Mouse (Mus musculus): ENCODE measurements at regions not wholly inside any gene's neighbourhood (a gene's known extent, or its start where the extent isn't known, plus 50 kb on each side); places are given as distances from the start of the nearest gene placed in this dataset.
"Not testable (repeated sequence)": the region's sequence is repeated elsewhere in the genome, so short reads cannot be mapped to it uniquely, and the experiment has no call there.

- Histone ChIP-seq H3K4me1 (no peaks in the 10 kb centered on the region), H3K9me3 (no peaks in the 10 kb centered on the region), H3K27me3 (ENCODE audit: insufficient read depth, poor library complexity, severe bottlenecking) (no peaks in the 10 kb centered on the region), H3K4me3 (no peak overlapping the region), H3K27ac (no peak overlapping the region), H3K36me3 (no peaks in the 10 kb centered on the region)
- no peak for DNase-seq (ENCODE audit: low spot score)
- 88% methylated on average over 3 of the region's 3 CpGs for WGBS
These were observed 162.5 kb upstream of the Zranb2 start for GRCm38 (mm10) chr3:157371509-157371908.

- no peak for DNase-seq (ENCODE audit: low spot score)
- 69% methylated on average over 1 of the region's 1 CpGs for WGBS
- Histone ChIP-seq H3K27ac (no peak overlapping the region), H3K9me3 (no peaks in the 10 kb centered on the region), H3K36me3 (no peaks in the 10 kb centered on the region), H3K4me1 (no peaks in the 10 kb centered on the region), H3K27me3 (ENCODE audit: insufficient read depth, poor library complexity, severe bottlenecking) (no peaks in the 10 kb centered on the region), H3K4me3 (no peak overlapping the region)
These were observed 160.6 kb upstream of the Zranb2 start for GRCm38 (mm10) chr3:157373333-157373732.

- 72% methylated on average over 1 of the region's 1 CpGs for WGBS
- DNase-seq (ENCODE audit: low spot score) = no peak
- no peaks in the 10 kb centered on the region for H3K4me1 ChIP-seq
- no peaks in the 10 kb centered on the region for H3K36me3 ChIP-seq
- H3K27me3 ChIP-seq (ENCODE audit: insufficient read depth, poor library complexity, severe bottlenecking) = no peaks in the 10 kb centered on the region
- H3K9me3 ChIP-seq = no peaks in the 10 kb centered on the region
- no peak overlapping the region for H3K4me3 ChIP-seq
- H3K27ac ChIP-seq = no peak overlapping the region
These were observed 159.8 kb upstream of the Zranb2 start for GRCm38 (mm10) chr3:157374178-157374577.

GRCm38 (mm10) chr3:157377531-157377930, 156.4 kb upstream of the Zranb2 start:
- no peak for DNase-seq (ENCODE audit: low spot score)
- Histone ChIP-seq H3K9me3 (no peaks in the 10 kb centered on the region), H3K36me3 (no peaks in the 10 kb centered on the region), H3K4me1 (no peaks in the 10 kb centered on the region), H3K27me3 (ENCODE audit: insufficient read depth, poor library complexity, severe bottlenecking) (no peaks in the 10 kb centered on the region), H3K27ac (no peak overlapping the region), H3K4me3 (no peak overlapping the region)
- 86% methylated on average over 8 of the region's 8 CpGs for WGBS

GRCm38 (mm10) chr3:157378127-157378526, 155.8 kb upstream of the Zranb2 start:
- DNase-seq (ENCODE audit: low spot score) = no peak
- H3K9me3 ChIP-seq = no peaks in the 10 kb centered on the region
- no peak overlapping the region for H3K4me3 ChIP-seq
- WGBS = 83% methylated on average over 7 of the region's 7 CpGs
- no peaks in the 10 kb centered on the region for H3K36me3 ChIP-seq
- no peaks in the 10 kb centered on the region for H3K4me1 ChIP-seq
- H3K27ac ChIP-seq = no peak overlapping the region
- H3K27me3 ChIP-seq (ENCODE audit: insufficient read depth, poor library complexity, severe bottlenecking) = no peaks in the 10 kb centered on the region

- H3K4me3 ChIP-seq = no peak overlapping the region
- H3K36me3 ChIP-seq = no peaks in the 10 kb centered on the region
- H3K27ac ChIP-seq = no peak overlapping the region
- no peaks in the 10 kb centered on the region for H3K9me3 ChIP-seq
- WGBS = 69% methylated on average over 1 of the region's 1 CpGs
- no peaks in the 10 kb centered on the region for H3K27me3 ChIP-seq (ENCODE audit: insufficient read depth, poor library complexity, severe bottlenecking)
- H3K4me1 ChIP-seq = no peaks in the 10 kb centered on the region
- no peak for DNase-seq (ENCODE audit: low spot score)
These were observed 142.1 kb upstream of the Zranb2 start for GRCm38 (mm10) chr3:157391835-157392234.

- no peak for DNase-seq (ENCODE audit: low spot score)
These were observed 140.1 kb upstream of the Zranb2 start for GRCm38 (mm10) chr3:157393903-157394302.

GRCm38 (mm10) chr3:157399909-157400308, 134.1 kb upstream of the Zranb2 start:
- Histone ChIP-seq H3K27me3 (ENCODE audit: insufficient read depth, poor library complexity, severe bottlenecking) (no peaks in the 10 kb centered on the region), H3K27ac (no peak overlapping the region), H3K4me1 (no peaks in the 10 kb centered on the region), H3K9me3 (no peaks in the 10 kb centered on the region), H3K4me3 (no peak overlapping the region), H3K36me3 (no peaks in the 10 kb centered on the region)
- WGBS = 63% methylated on average over 3 of the region's 3 CpGs
- peak; percentile 11 for DNase-seq (ENCODE audit: low spot score)

More at GRCm38 (mm10) chr3:157393903-157394302, 140.1 kb upstream of the Zranb2 start:
- no peaks in the 10 kb centered on the region for H3K4me1 ChIP-seq
- no peaks in the 10 kb centered on the region for H3K27me3 ChIP-seq (ENCODE audit: insufficient read depth, poor library complexity, severe bottlenecking)
- no peaks in the 10 kb centered on the region for H3K9me3 ChIP-seq
- no peak overlapping the region for H3K27ac ChIP-seq
- WGBS = 77% methylated on average over 1 of the region's 1 CpGs
- no peaks in the 10 kb centered on the region for H3K36me3 ChIP-seq
- no peak overlapping the region for H3K4me3 ChIP-seq

- Histone ChIP-seq H3K27me3 (ENCODE audit: insufficient read depth, poor library complexity, severe bottlenecking) (no peaks in the 10 kb centered on the region), H3K36me3 (no peaks in the 10 kb centered on the region), H3K27ac (no peak overlapping the region), H3K4me1 (no peaks in the 10 kb centered on the region), H3K9me3 (no peaks in the 10 kb centered on the region), H3K4me3 (no peak overlapping the region)
- DNase-seq (ENCODE audit: low spot score) = no peak
- 86% methylated on average over 3 of the region's 3 CpGs for WGBS
These were observed 129.9 kb upstream of the Zranb2 start for GRCm38 (mm10) chr3:157404054-157404453.

GRCm38 (mm10) chr3:157423447-157423846, 110.5 kb upstream of the Zranb2 start:
- not testable (repeated sequence) for H3K27ac ChIP-seq; H3K4me3 ChIP-seq; H3K27me3 ChIP-seq (ENCODE audit: insufficient read depth, poor library complexity, severe bottlenecking); H3K36me3 ChIP-seq; H3K4me1 ChIP-seq; DNase-seq (ENCODE audit: low spot score); H3K9me3 ChIP-seq
- 38% methylated on average over 1 of the region's 1 CpGs for WGBS

GRCm38 (mm10) chr3:157426720-157427119, 107.2 kb upstream of the Zranb2 start:
- WGBS = 64% methylated on average over 3 of the region's 3 CpGs
- DNase-seq (ENCODE audit: low spot score) = no peak

GRCm38 (mm10) chr3:157449794-157450193, 84.2 kb upstream of the Zranb2 start:
- H3K4me1 ChIP-seq = no peaks in the 10 kb centered on the region
- no peak overlapping the region for H3K4me3 ChIP-seq
- no peaks in the 10 kb centered on the region for H3K36me3 ChIP-seq
- H3K27ac ChIP-seq = no peak overlapping the region
- no peak for DNase-seq (ENCODE audit: low spot score)
- no peaks in the 10 kb centered on the region for H3K9me3 ChIP-seq
- no peaks in the 10 kb centered on the region for H3K27me3 ChIP-seq (ENCODE audit: insufficient read depth, poor library complexity, severe bottlenecking)

More at GRCm38 (mm10) chr3:157426720-157427119, 107.2 kb upstream of the Zranb2 start:
- Histone ChIP-seq H3K4me3 (no peak overlapping the region), H3K27ac (no peak overlapping the region), H3K4me1 (no peaks in the 10 kb centered on the region), H3K9me3 (no peaks in the 10 kb centered on the region), H3K36me3 (no peaks in the 10 kb centered on the region), H3K27me3 (ENCODE audit: insufficient read depth, poor library complexity, severe bottlenecking) (no peaks in the 10 kb centered on the region)

- Histone ChIP-seq H3K27ac (no peak overlapping the region), H3K9me3 (no peaks in the 10 kb centered on the region), H3K36me3 (no peaks in the 10 kb centered on the region), H3K27me3 (ENCODE audit: insufficient read depth, poor library complexity, severe bottlenecking) (no peaks in the 10 kb centered on the region), H3K4me1 (no peaks in the 10 kb centered on the region), H3K4me3 (no peak overlapping the region)
- 78% methylated on average over 2 of the region's 2 CpGs for WGBS
- no peak for DNase-seq (ENCODE audit: low spot score)
These were observed 62.4 kb upstream of the Zranb2 start for GRCm38 (mm10) chr3:157471600-157471999.

- H3K36me3 ChIP-seq = no peaks in the 10 kb centered on the region
- no peak overlapping the region for H3K27ac ChIP-seq
- no peaks in the 10 kb centered on the region for H3K4me1 ChIP-seq
- H3K4me3 ChIP-seq = no peak overlapping the region
- no peaks in the 10 kb centered on the region for H3K9me3 ChIP-seq
- no peak for DNase-seq (ENCODE audit: low spot score)
- WGBS = 73% methylated on average over 5 of the region's 5 CpGs
- no peaks in the 10 kb centered on the region for H3K27me3 ChIP-seq (ENCODE audit: insufficient read depth, poor library complexity, severe bottlenecking)
These were observed 61.3 kb upstream of the Zranb2 start for GRCm38 (mm10) chr3:157472674-157473073.

All from heart, embryonic 10.5 days (tissue).